Mouse (Mus musculus): ENCODE results near the gene Zfp94.

- TF ChIP-seq CTCF (IDR thresholded peaks at IDR 0.05 in 2 of 3, conservative IDR thresholded peaks at IDR 0.05 in 1 of 3; ENCODE audit: control insufficient read depth in 1 of 3, insufficient read depth in 1 of 3, low read depth in 2 of 3, low read length in 3 of 3, poor library complexity in 1 of 3, severe bottlenecking in 1 of 3) (no peak), KAT2A (conservative IDR thresholded peaks at IDR 0.05; ENCODE audit: low read depth, low read length) (no peak), POLR2A (IDR thresholded peaks at IDR 0.05; ENCODE audit: control insufficient read depth in 1 of 2, insufficient read depth in 1 of 2, low read depth in 1 of 2, low read length in 2 of 2, poor library complexity in 1 of 2) (no peak), USF1 (IDR thresholded peaks at IDR 0.05; ENCODE audit: low read depth, low read length) (no peak), CHD2 (IDR thresholded peaks at IDR 0.05; ENCODE audit: low read length) (no peak), RCOR1 (IDR thresholded peaks at IDR 0.05; ENCODE audit: low read depth, low read length) (no peak), ELF1 (IDR thresholded peaks at IDR 0.05; ENCODE audit: low read depth, low read length) (no peak), EP300 (IDR thresholded peaks at IDR 0.05; ENCODE audit: low read depth in 1 of 2, low read length in 2 of 2) (no peak), TAL1 (IDR thresholded peaks at IDR 0.05; ENCODE audit: low read length) (no peak), MYB (IDR thresholded peaks at IDR 0.05; ENCODE audit: low read depth, low read length) (no peak), MAFK (IDR thresholded peaks at IDR 0.05; ENCODE audit: borderline replicate concordance, low read depth, low read length) (no peak), BHLHE40 (IDR thresholded peaks at IDR 0.05; ENCODE audit: borderline replicate concordance, low read depth, low read length) (no peak)
Observed at GRCm38 (mm10) chr7:24333304-24333986, 17.0 kb upstream of the Zfp94 start, which contains the start of gene Tescl.

Data from MEL (cell line).